Mouse (Mus musculus) midbrain, embryonic 15.5 days (tissue): ENCODE results near the gene Rpl41. TPM values are rescaled to one million over a fixed set of nuclear protein-coding genes. Genes with fewer than 3 reads are reported as not detected.
"Not testable (repeated sequence)": the region's sequence is repeated elsewhere in the genome, so short reads cannot be mapped to it uniquely, and the experiment has no call there.

Source experiments
- ATAC-seq: fragments of 200-750 bp; cut with Nextera tagmentation; replicated peaks from 2 replicates; pipeline ENCODE4 v1.8.0; 2017; ENCODE audit warnings: moderate TSS enrichment
- H3K27ac ChIP-seq: fragments of 300-500 bp; sonication (generic); 2 replicates; pipeline ENCODE4 v1.5.1; 2015; ENCODE audit warnings: mild to moderate bottlenecking, inconsistent platforms
- H3K27me3 ChIP-seq: fragments of 300-500 bp; sonication (generic); replicated peaks from 2 replicates; pipeline ENCODE4 v1.6.1; 2015; ENCODE audit warnings: inconsistent platforms
- H3K36me3 ChIP-seq: fragments of 300-500 bp; sonication (generic); replicated peaks from 2 replicates; pipeline ENCODE4 v1.6.1; 2015; ENCODE audit warnings: inconsistent platforms
- H3K4me1 ChIP-seq: fragments of 300-500 bp; sonication (generic); 2 replicates; pipeline ENCODE4 v1.6.1; 2015; ENCODE audit warnings: inconsistent platforms
- H3K4me2 ChIP-seq: fragments of 300-500 bp; sonication (generic); 2 replicates; pipeline ENCODE4 v1.6.1; 2015; ENCODE audit warnings: inconsistent platforms, mild to moderate bottlenecking, moderate library complexity
- H3K4me3 ChIP-seq: fragments of 300-500 bp; sonication (generic); 2 replicates; pipeline ENCODE4 v1.5.1; 2015; ENCODE audit warnings: mild to moderate bottlenecking, inconsistent platforms
- H3K9ac ChIP-seq: fragments of 300-500 bp; sonication (generic); 2 replicates; pipeline ENCODE4 v1.6.1; 2015; ENCODE audit warnings: mild to moderate bottlenecking, inconsistent platforms
- H3K9me3 ChIP-seq: fragments of 300-500 bp; sonication (generic); 2 replicates; pipeline ENCODE4 v1.6.1; 2016; ENCODE audit warnings: inconsistent platforms
- WGBS: fragments of 180-500 bp; shearing (Covaris S2); methylation state at CpG from one replicate; pipeline ENCODE4 v1.1.7; 2015; ENCODE audit warnings: mixed read lengths; 5-methylcytosine and 5-hydroxymethylcytosine counted together
- polyA plus RNA-seq: library from polyadenylated mRNA; unstranded; fragments of >200 nt; fragmentation: Nextera tagmentation; extraction: Ambion mirVana; gene quantifications from 2 replicates; pipeline ENCODE4 v1.2.1, GENCODE M21; 2015

Rpl41 gene
- polyA plus RNA-seq, 1 experiment from 2014 or later: 2,161 TPM

GRCm38 (mm10) chr10:128549682-128550057 is 565 bp upstream of the Rpl41 start:
- 65% methylated on average over 6 of the region's 6 CpGs for whole genome bisulfite sequencing
- H3K4me1 ChIP-seq: peaks cover 12% of the 10 kb centered on the region
- H3K9me3 ChIP-seq, H3K27me3 ChIP-seq, H3K4me3 ChIP-seq, ATAC-seq, H3K9ac ChIP-seq, H3K36me3 ChIP-seq: not testable (repeated sequence)
- H3K27ac ChIP-seq: peak overlapping the region; percentile 97
- H3K4me2 ChIP-seq: peak overlapping the region; percentile 71; the same call in 1 of the 2 replicates

DNA sequence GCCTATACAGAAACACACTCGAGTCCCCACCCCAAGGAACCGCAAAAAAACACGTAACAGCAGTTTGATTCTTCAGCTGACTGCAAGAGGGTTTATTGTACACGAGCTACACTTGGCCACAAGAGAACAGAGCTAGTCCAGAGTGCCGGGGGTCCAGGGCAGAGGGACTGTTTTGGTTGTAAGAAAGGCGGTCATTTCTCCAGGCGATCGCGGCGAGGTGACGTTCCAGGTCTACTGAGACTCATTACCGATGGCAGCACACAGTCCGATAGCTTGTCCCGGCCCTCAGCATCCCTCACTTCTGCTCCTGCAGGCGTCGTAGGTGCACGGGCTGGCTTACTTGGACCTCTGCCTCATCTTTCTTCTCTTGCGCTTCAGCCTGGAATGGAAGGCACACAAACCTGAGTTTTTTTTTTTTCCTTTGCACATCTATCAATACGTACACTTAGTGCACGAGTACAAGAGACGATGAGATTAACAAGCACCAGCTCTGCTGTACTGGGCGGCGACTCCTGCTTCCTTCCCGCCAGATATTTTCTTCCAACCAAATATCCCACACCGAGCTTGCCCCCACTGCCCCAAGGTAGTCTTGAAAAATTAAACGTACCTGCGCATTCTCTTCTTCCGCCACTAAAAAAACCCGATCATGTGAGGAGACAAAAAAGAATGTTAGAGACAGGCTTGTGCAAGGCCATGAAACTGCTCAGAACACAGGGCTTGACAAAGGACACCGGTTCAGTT is 884 bp downstream of the Rpl41 start:
- Histone ChIP-seq H3K4me3 (peak overlapping the region; percentile 68), H3K4me1 (peaks cover 18% of the 10 kb centered on the region), H3K4me2 (peak overlapping the region; percentile 71), H3K9ac (peak overlapping the region; percentile 76), H3K27ac (peak overlapping the region; percentile 97), H3K36me3 (peaks cover 20% of the 10 kb centered on the region)
- H3K27me3 ChIP-seq, H3K9me3 ChIP-seq: not testable (repeated sequence)
- 3% methylated on average over 30 of the region's 30 CpGs for WGBS
- ATAC-seq: 0 out of 2 replicates have a peak, but pooled peaks have one; percentile 5

DNA sequence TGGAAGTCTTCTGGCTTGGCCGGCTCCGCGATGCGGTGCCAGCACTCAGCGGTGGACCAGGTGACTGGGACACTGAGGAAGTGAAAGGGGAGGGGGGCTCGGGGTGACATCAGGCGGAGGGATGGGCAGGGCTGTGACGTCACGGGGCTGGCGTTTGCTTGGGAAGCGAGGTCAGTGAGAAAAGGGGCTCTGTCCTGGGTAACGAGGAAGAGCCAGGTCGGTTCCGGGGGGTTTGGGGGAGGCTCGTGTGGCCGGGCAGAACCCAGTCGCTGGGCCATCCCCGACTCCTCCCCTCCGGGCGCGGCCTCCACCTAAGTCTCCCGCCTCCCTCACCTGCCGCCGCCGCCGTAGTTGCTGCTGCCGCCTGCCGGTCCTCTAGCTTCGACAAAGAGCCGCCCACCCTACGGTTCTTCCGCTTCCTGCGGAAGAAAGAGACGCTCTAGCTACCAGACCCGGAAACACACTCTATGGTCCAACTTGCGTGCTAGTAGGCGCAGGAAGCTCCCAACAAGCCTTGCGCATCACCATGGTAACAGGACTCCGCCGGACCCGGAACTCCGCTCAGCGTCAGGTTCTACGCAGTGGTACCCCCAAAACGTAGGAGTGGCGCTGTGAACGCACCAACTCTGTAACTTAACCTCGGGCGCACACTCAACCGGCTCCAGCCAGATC is 1.6 kb downstream of the Rpl41 start, which contains the start of gene Zc3h10:
Zc3h10 (minus strand) TSS at position 414 of the 672 bp plus-strand sequence.
- Histone ChIP-seq H3K4me3 (peak within 1 kb of the TSS; percentile 68), H3K4me2 (peak within 1 kb of the TSS; percentile 71), H3K9me3 (no peaks in the 10 kb centered on the region), H3K36me3 (peaks cover 20% of the 10 kb centered on the region), H3K27me3 (no peaks in the 10 kb centered on the region), H3K9ac (peak within 1 kb of the TSS; percentile 76), H3K27ac (peak within 1 kb of the TSS; percentile 97), H3K4me1 (peaks cover 18% of the 10 kb centered on the region)
- WGBS: under 1% methylated on average over 49 of the region's 50 CpGs
- peak; percentile 88 for ATAC-seq

DNA sequence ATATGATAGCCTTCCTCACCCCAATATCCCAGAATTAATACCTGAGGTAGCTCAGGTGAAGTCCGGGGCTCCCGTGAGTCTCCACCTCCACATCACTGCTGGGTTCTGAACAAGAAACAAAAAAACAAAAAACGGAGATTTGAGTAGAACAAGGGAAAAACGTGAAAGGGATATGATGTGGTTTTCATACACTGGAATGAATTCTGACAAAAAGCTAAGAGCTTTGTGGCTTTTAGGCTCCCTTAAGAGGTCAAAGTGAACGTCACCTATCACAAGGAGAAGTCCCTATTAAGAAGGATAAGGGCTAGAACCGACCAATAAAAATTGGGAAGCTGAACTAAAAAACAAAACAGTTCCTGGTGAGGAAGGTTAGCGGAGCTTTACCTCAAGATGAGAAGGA is 2.3 kb downstream of the Rpl41 start:
- peak overlapping the region; percentile 67 for H3K9ac ChIP-seq
- peak overlapping the region; percentile 71 for H3K4me2 ChIP-seq
- peak overlapping the region; percentile 68 for H3K4me3 ChIP-seq
- ATAC-seq: no peak
- H3K27me3 ChIP-seq: no peaks in the 10 kb centered on the region
- peaks cover 25% of the 10 kb centered on the region for H3K36me3 ChIP-seq
- WGBS: 23% methylated on average over 7 of the region's 7 CpGs
- H3K27ac ChIP-seq: peak overlapping the region; percentile 97
- H3K4me1 ChIP-seq: peaks cover 18% of the 10 kb centered on the region
- H3K9me3 ChIP-seq: no peaks in the 10 kb centered on the region

- Histone ChIP-seq H3K4me3 (peak overlapping the region; percentile 68), H3K9me3 (no peaks in the 10 kb centered on the region), H3K36me3 (peaks cover 25% of the 10 kb centered on the region), H3K9ac (peak overlapping the region; percentile 67; the same call in 1 of the 2 replicates), H3K4me1 (peaks cover 18% of the 10 kb centered on the region), H3K27ac (peak overlapping the region; percentile 97), H3K4me2 (peak overlapping the region; percentile 71), H3K27me3 (no peaks in the 10 kb centered on the region)
- ATAC-seq: no peak
- 20% methylated on average over 4 of the region's 4 CpGs for WGBS
These were observed 2.7 kb downstream of the Rpl41 start for GRCm38 (mm10) chr10:128546361-128546760.

DNA sequence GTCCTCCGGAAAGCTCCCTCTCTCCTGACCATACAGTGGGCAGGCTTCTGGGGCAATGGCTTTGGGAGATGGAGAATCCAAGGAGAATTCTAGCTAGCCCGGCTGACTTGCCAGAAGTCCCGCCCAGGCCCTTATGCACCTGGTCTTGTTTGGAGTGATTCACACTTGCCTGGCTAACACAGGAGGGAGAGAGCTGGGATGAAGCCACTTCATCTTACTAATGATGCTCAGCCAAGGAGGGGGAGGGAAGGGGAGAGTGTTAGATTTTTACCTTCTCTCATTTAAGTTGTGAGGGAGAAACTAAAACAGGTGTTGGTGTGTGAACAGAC is 3.6 kb downstream of the Rpl41 start:
- no peak for ATAC-seq
- Histone ChIP-seq H3K27me3 (no peaks in the 10 kb centered on the region), H3K36me3 (peaks cover 25% of the 10 kb centered on the region), H3K9me3 (no peaks in the 10 kb centered on the region), H3K4me3 (no peak overlapping the region), H3K27ac (no peak overlapping the region), H3K9ac (no peak overlapping the region), H3K4me1 (peaks cover 18% of the 10 kb centered on the region), H3K4me2 (no peak overlapping the region)
- 97% methylated on average over 3 of the region's 3 CpGs for WGBS

DNA sequence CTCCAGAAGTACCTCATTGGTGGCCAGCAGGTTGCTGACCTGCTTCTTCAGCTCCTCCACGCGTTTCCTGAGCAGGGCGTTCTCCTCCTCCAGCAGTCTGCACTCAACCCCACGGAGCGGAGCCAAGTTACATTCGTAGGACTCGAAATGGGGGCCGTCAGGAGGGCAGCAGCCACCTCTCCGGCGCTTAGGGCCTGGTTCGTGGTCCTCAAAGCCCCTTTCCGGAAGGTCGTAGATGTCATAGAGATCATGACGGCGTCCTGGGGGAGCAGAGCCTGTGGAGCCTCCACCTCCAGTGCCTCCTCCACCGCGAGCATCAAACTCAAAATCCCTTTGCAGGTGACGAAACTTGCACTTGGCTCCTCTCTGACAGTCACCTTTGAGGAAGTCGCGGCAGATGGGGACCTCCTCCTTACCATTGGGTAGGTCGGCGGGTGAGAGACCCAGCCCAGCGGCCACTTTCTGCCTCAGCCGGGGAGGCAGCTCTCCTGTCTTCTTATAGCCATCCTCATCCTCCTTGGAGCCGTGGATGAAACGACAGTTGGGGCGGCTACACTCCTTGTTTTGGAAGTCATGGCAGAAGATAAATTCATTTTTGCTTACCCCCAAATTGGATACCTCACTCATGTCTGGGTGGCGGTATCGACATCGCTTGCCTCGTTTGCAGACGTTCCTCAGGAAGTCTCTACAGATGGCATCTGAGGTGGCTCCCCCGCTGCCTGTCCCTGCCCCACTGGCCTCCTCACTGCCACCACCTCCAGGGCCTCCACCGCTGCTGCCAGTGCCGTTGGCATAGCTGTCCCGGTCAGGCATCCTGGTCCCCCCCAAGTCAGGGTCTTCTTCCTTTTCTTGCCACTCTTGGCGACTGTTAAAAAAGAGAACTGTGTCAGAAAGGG is 4.2 kb downstream of the Rpl41 start:
- 96% methylated on average over 37 of the region's 37 CpGs for WGBS
- no peak overlapping the region for H3K27ac ChIP-seq
- peaks cover 25% of the 10 kb centered on the region for H3K36me3 ChIP-seq
- no peaks in the 10 kb centered on the region for H3K9me3 ChIP-seq
- no peak overlapping the region for H3K4me2 ChIP-seq
- peaks cover 18% of the 10 kb centered on the region for H3K4me1 ChIP-seq
- no peak overlapping the region for H3K9ac ChIP-seq
- no peak overlapping the region for H3K4me3 ChIP-seq
- no peaks in the 10 kb centered on the region for H3K27me3 ChIP-seq
- ATAC-seq: no peak

GRCm38 (mm10) chr10:128544151-128544657 is 4.9 kb downstream of the Rpl41 start:
- ATAC-seq: no peak
- Histone ChIP-seq H3K9me3 (no peaks in the 10 kb centered on the region), H3K36me3 (peaks cover 25% of the 10 kb centered on the region), H3K4me1 (peaks cover 18% of the 10 kb centered on the region), H3K27ac (no peak overlapping the region), H3K4me2 (no peak overlapping the region), H3K9ac (no peak overlapping the region), H3K27me3 (no peaks in the 10 kb centered on the region), H3K4me3 (no peak overlapping the region)
- 98% methylated on average over 15 of the region's 15 CpGs for WGBS

- 85% methylated on average over 2 of the region's 2 CpGs for WGBS
- no peaks in the 10 kb centered on the region for H3K27me3 ChIP-seq
- peaks cover 18% of the 10 kb centered on the region for H3K4me1 ChIP-seq
- H3K4me3 ChIP-seq: no peak overlapping the region
- H3K4me2 ChIP-seq: no peak overlapping the region
- H3K36me3 ChIP-seq: peaks cover 25% of the 10 kb centered on the region
- H3K27ac ChIP-seq: no peak overlapping the region
- ATAC-seq: no peak
- no peak overlapping the region for H3K9ac ChIP-seq
- no peaks in the 10 kb centered on the region for H3K9me3 ChIP-seq
These were observed 6.0 kb downstream of the Rpl41 start for GRCm38 (mm10) chr10:128543100-128543499.

DNA sequence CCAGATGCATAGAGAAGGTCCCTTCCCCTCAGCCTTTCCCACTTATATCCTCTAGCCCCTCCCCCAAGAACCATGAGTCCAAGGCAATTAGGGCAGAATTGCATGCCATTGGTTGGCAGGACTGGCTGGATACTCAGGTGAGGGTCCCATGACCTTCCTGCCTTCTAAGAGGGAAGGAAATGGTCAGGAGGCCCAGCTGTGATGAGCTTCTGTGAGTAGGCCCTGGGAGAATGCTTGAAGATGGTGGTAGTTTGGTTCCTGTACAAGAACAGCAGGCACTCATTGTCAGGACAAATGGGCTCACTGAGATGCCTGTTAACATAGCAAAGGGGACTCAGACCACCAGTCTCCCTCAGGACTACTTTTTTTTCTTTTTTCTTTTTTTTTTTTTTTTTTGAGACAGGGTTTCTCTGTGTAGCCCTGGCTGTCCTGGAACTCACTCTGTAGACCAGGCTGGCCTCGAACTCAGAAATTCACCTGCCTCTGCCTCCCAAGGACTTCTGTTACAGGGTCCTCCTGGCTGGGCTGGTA is 10.7 kb downstream of the Rpl41 start:
- no peak for ATAC-seq
- no peaks in the 10 kb centered on the region for H3K27me3 ChIP-seq
- no peak overlapping the region for H3K4me3 ChIP-seq
- H3K9ac ChIP-seq: no peak overlapping the region
- peaks cover 7% of the 10 kb centered on the region for H3K4me1 ChIP-seq
- 86% methylated on average over 1 of the region's 1 CpGs for whole genome bisulfite sequencing
- peaks cover 6% of the 10 kb centered on the region; the same call in 1 of the 2 replicates for H3K36me3 ChIP-seq
- H3K27ac ChIP-seq: no peak overlapping the region
- H3K9me3 ChIP-seq: no peaks in the 10 kb centered on the region
- H3K4me2 ChIP-seq: no peak overlapping the region

DNA sequence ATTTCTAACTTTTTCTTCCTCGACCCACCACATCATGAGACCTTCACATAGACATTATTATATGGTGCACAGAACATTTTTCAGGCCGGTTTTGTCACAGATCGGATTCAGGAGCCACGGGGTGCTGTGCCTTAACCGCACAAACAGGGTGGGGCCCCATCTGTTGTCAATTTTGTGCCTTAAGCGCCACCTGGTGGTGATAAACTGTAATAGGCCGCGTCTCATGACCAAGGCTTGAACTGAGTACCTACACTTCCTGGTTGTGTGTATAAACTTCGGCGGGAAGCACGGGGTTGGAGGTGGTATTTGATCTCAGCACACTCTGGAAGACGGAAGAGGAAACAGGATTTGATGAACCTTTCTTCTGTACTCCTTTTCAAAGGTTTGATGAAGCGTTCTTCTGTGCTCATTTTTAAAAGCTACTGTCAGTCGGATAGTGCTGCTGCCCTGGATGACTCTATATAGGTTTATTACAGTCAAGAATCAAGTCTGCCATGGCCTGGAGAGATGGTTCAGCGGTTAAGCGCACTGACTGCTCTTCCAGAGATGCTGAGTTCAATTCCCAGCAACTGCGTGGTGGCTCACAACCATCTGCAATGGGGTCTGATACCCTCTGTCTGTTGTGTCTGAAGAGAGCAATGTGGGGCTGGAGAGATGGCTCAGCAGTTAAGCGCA is 12.7 kb downstream of the Rpl41 start:
- Histone ChIP-seq H3K4me3 (peak overlapping the region; percentile 25), H3K27me3 (no peaks in the 10 kb centered on the region), H3K9me3 (no peaks in the 10 kb centered on the region), H3K36me3 (no peaks in the 10 kb centered on the region), H3K4me2 (peak overlapping the region; percentile 48), H3K27ac (no peak overlapping the region), H3K4me1 (peaks cover 7% of the 10 kb centered on the region), H3K9ac (no peak overlapping the region)
- WGBS: 17% methylated on average over 18 of the region's 18 CpGs
- peak; percentile 91 for ATAC-seq
